Mouse (Mus musculus): ENCODE measurements at regions not wholly inside any gene's neighbourhood (a gene's known extent, or its start where the extent isn't known, plus 50 kb on each side); places are given as distances from the start of the nearest gene placed in this dataset.

- no peak overlapping the region for H3K9ac ChIP-seq (ENCODE audit: low read depth, low read length)
- H3K4me2 ChIP-seq (ENCODE audit: low read length), result no peak overlapping the region
- no peak for ATAC-seq
- no peak overlapping the region for H3K4me3 ChIP-seq (ENCODE audit: low read length)
- no peaks in the 10 kb centered on the region for H3K36me3 ChIP-seq (ENCODE audit: control insufficient read depth, insufficient read depth, low read length)
- H3K4me1 ChIP-seq (ENCODE audit: control insufficient read depth, insufficient read depth, low read depth, low read length), result no peaks in the 10 kb centered on the region
- H3K27me3 ChIP-seq (replicated peaks; ENCODE audit: control insufficient read depth, insufficient read depth, low read length), result no peaks in the 10 kb centered on the region
- 35% methylated on average over 3 of the region's 3 CpGs for WGBS
- no peaks in the 10 kb centered on the region for H3K9me3 ChIP-seq (ENCODE audit: control insufficient read depth, low read length)
- H3K27ac ChIP-seq (ENCODE audit: low read depth, low read length), result no peak overlapping the region
These were observed 249.3 kb upstream of the Thrb start for GRCm38 (mm10) chr14:17410752-17411151.

- no peak overlapping the region for H3K27ac ChIP-seq (ENCODE audit: low read depth, low read length)
- no peak for ATAC-seq
- WGBS, result 44% methylated on average over 1 of the region's 1 CpGs
- no peak overlapping the region for H3K4me2 ChIP-seq (ENCODE audit: low read length)
- H3K9me3 ChIP-seq (ENCODE audit: control insufficient read depth, low read length), result no peaks in the 10 kb centered on the region
- no peak overlapping the region for H3K4me3 ChIP-seq (ENCODE audit: low read length)
- no peaks in the 10 kb centered on the region for H3K27me3 ChIP-seq (replicated peaks; ENCODE audit: control insufficient read depth, insufficient read depth, low read length)
- no peaks in the 10 kb centered on the region for H3K4me1 ChIP-seq (ENCODE audit: control insufficient read depth, insufficient read depth, low read depth, low read length)
- H3K36me3 ChIP-seq (ENCODE audit: control insufficient read depth, insufficient read depth, low read length), result no peaks in the 10 kb centered on the region
- H3K9ac ChIP-seq (ENCODE audit: low read depth, low read length), result no peak overlapping the region
These were observed 248.8 kb upstream of the Thrb start for GRCm38 (mm10) chr14:17411299-17411698.

GRCm38 (mm10) chr14:17414246-17414888 lies 245.7 kb upstream of the Thrb start:
- Histone ChIP-seq H3K4me2 (ENCODE audit: low read length) (no peak overlapping the region), H3K27ac (ENCODE audit: low read depth, low read length) (no peak overlapping the region), H3K4me3 (ENCODE audit: low read length) (no peak overlapping the region), H3K9me3 (ENCODE audit: control insufficient read depth, low read length) (no peaks in the 10 kb centered on the region), H3K27me3 (replicated peaks; ENCODE audit: control insufficient read depth, insufficient read depth, low read length) (no peaks in the 10 kb centered on the region), H3K4me1 (ENCODE audit: control insufficient read depth, insufficient read depth, low read depth, low read length) (no peaks in the 10 kb centered on the region), H3K36me3 (ENCODE audit: control insufficient read depth, insufficient read depth, low read length) (no peaks in the 10 kb centered on the region), H3K9ac (ENCODE audit: low read depth, low read length) (no peak overlapping the region)
- 88% methylated on average over 6 of the region's 6 CpGs for WGBS
- no peak for ATAC-seq

GRCm38 (mm10) chr14:17427751-17428150 lies 232.3 kb upstream of the Thrb start:
- Histone ChIP-seq H3K4me2 (ENCODE audit: low read length) (no peak overlapping the region), H3K4me1 (ENCODE audit: control insufficient read depth, insufficient read depth, low read depth, low read length) (no peaks in the 10 kb centered on the region), H3K36me3 (ENCODE audit: control insufficient read depth, insufficient read depth, low read length) (no peaks in the 10 kb centered on the region), H3K9me3 (ENCODE audit: control insufficient read depth, low read length) (no peaks in the 10 kb centered on the region), H3K9ac (ENCODE audit: low read depth, low read length) (no peak overlapping the region), H3K27me3 (replicated peaks; ENCODE audit: control insufficient read depth, insufficient read depth, low read length) (no peaks in the 10 kb centered on the region), H3K27ac (ENCODE audit: low read depth, low read length) (no peak overlapping the region), H3K4me3 (ENCODE audit: low read length) (no peak overlapping the region)
- ATAC-seq, result no peak
- WGBS, result 82% methylated on average over 1 of the region's 1 CpGs

GRCm38 (mm10) chr14:17429157-17429556 lies 230.9 kb upstream of the Thrb start:
- Histone ChIP-seq H3K27me3 (replicated peaks; ENCODE audit: control insufficient read depth, insufficient read depth, low read length) (no peaks in the 10 kb centered on the region), H3K4me1 (ENCODE audit: control insufficient read depth, insufficient read depth, low read depth, low read length) (no peaks in the 10 kb centered on the region), H3K4me2 (ENCODE audit: low read length) (no peak overlapping the region), H3K27ac (ENCODE audit: low read depth, low read length) (no peak overlapping the region), H3K9ac (ENCODE audit: low read depth, low read length) (no peak overlapping the region), H3K36me3 (ENCODE audit: control insufficient read depth, insufficient read depth, low read length) (no peaks in the 10 kb centered on the region), H3K4me3 (ENCODE audit: low read length) (no peak overlapping the region), H3K9me3 (ENCODE audit: control insufficient read depth, low read length) (no peaks in the 10 kb centered on the region)
- no peak for ATAC-seq
- WGBS, result 84% methylated on average over 3 of the region's 3 CpGs

- H3K4me2 ChIP-seq (ENCODE audit: low read length), result no peak overlapping the region
- WGBS, result 65% methylated on average over 1 of the region's 1 CpGs
- no peak for ATAC-seq
- no peak overlapping the region for H3K9ac ChIP-seq (ENCODE audit: low read depth, low read length)
- no peak overlapping the region for H3K4me3 ChIP-seq (ENCODE audit: low read length)
- H3K4me1 ChIP-seq (ENCODE audit: control insufficient read depth, insufficient read depth, low read depth, low read length), result no peaks in the 10 kb centered on the region
- no peaks in the 10 kb centered on the region for H3K27me3 ChIP-seq (replicated peaks; ENCODE audit: control insufficient read depth, insufficient read depth, low read length)
- no peaks in the 10 kb centered on the region for H3K36me3 ChIP-seq (ENCODE audit: control insufficient read depth, insufficient read depth, low read length)
- no peaks in the 10 kb centered on the region for H3K9me3 ChIP-seq (ENCODE audit: control insufficient read depth, low read length)
- no peak overlapping the region for H3K27ac ChIP-seq (ENCODE audit: low read depth, low read length)
These were observed 226.7 kb upstream of the Thrb start for GRCm38 (mm10) chr14:17433346-17433745.

GRCm38 (mm10) chr14:17457946-17458345 lies 202.1 kb upstream of the Thrb start:
- Histone ChIP-seq H3K27ac (ENCODE audit: low read depth, low read length) (no peak overlapping the region), H3K36me3 (ENCODE audit: control insufficient read depth, insufficient read depth, low read length) (no peaks in the 10 kb centered on the region), H3K9me3 (ENCODE audit: control insufficient read depth, low read length) (no peaks in the 10 kb centered on the region), H3K9ac (ENCODE audit: low read depth, low read length) (no peak overlapping the region), H3K27me3 (replicated peaks; ENCODE audit: control insufficient read depth, insufficient read depth, low read length) (no peaks in the 10 kb centered on the region), H3K4me3 (ENCODE audit: low read length) (no peak overlapping the region), H3K4me2 (ENCODE audit: low read length) (no peak overlapping the region), H3K4me1 (ENCODE audit: control insufficient read depth, insufficient read depth, low read depth, low read length) (no peaks in the 10 kb centered on the region)
- 45% methylated on average over 2 of the region's 2 CpGs for WGBS
- no peak for ATAC-seq

GRCm38 (mm10) chr14:17478963-17479362 lies 181.1 kb upstream of the Thrb start:
- WGBS, result 92% methylated on average over 1 of the region's 1 CpGs
- Histone ChIP-seq H3K4me1 (ENCODE audit: control insufficient read depth, insufficient read depth, low read depth, low read length) (no peaks in the 10 kb centered on the region), H3K4me2 (ENCODE audit: low read length) (no peak overlapping the region)

GRCm38 (mm10) chr14:17484866-17485265 lies 175.2 kb upstream of the Thrb start:
- Histone ChIP-seq H3K4me2 (ENCODE audit: low read length) (no peak overlapping the region), H3K9me3 (ENCODE audit: control insufficient read depth, low read length) (no peaks in the 10 kb centered on the region), H3K4me1 (ENCODE audit: control insufficient read depth, insufficient read depth, low read depth, low read length) (no peaks in the 10 kb centered on the region), H3K4me3 (ENCODE audit: low read length) (no peak overlapping the region), H3K27me3 (replicated peaks; ENCODE audit: control insufficient read depth, insufficient read depth, low read length) (no peaks in the 10 kb centered on the region), H3K27ac (ENCODE audit: low read depth, low read length) (no peak overlapping the region), H3K9ac (ENCODE audit: low read depth, low read length) (no peak overlapping the region), H3K36me3 (ENCODE audit: control insufficient read depth, insufficient read depth, low read length) (no peaks in the 10 kb centered on the region)
- ATAC-seq, result no peak

More at GRCm38 (mm10) chr14:17478963-17479362, 181.1 kb upstream of the Thrb start:
- no peak overlapping the region for H3K9ac ChIP-seq (ENCODE audit: low read depth, low read length)
- no peaks in the 10 kb centered on the region for H3K36me3 ChIP-seq (ENCODE audit: control insufficient read depth, insufficient read depth, low read length)
- H3K9me3 ChIP-seq (ENCODE audit: control insufficient read depth, low read length), result no peaks in the 10 kb centered on the region
- no peak overlapping the region for H3K27ac ChIP-seq (ENCODE audit: low read depth, low read length)
- ATAC-seq, result no peak
- H3K4me3 ChIP-seq (ENCODE audit: low read length), result no peak overlapping the region
- no peaks in the 10 kb centered on the region for H3K27me3 ChIP-seq (replicated peaks; ENCODE audit: control insufficient read depth, insufficient read depth, low read length)

GRCm38 (mm10) chr14:17513756-17514155 lies 146.3 kb upstream of the Thrb start:
- Histone ChIP-seq H3K4me1 (ENCODE audit: control insufficient read depth, insufficient read depth, low read depth, low read length) (no peaks in the 10 kb centered on the region), H3K27me3 (replicated peaks; ENCODE audit: control insufficient read depth, insufficient read depth, low read length) (no peaks in the 10 kb centered on the region), H3K36me3 (ENCODE audit: control insufficient read depth, insufficient read depth, low read length) (no peaks in the 10 kb centered on the region), H3K27ac (ENCODE audit: low read depth, low read length) (no peak overlapping the region), H3K4me3 (ENCODE audit: low read length) (no peak overlapping the region), H3K4me2 (ENCODE audit: low read length) (no peak overlapping the region), H3K9me3 (ENCODE audit: control insufficient read depth, low read length) (no peaks in the 10 kb centered on the region), H3K9ac (ENCODE audit: low read depth, low read length) (no peak overlapping the region)
- ATAC-seq, result no peak
- WGBS, result 69% methylated on average over 1 of the region's 1 CpGs
